Mouse (Mus musculus) urinary bladder, adult 2 months (tissue): ENCODE measurements around the gene Tspan10. TPM values are rescaled to one million over a fixed set of nuclear protein-coding genes. Genes with fewer than 3 reads are reported as not detected.

Experiments used
- DNase-seq: peaks from one replicate; pipeline ENCODE4 v3.0.0; 2022; ENCODE audit warnings: low spot score
- polyA plus RNA-seq: library from polyadenylated mRNA; depleted of rRNA; stranded (reverse); fragments of >200 nt; gene quantifications from 2 replicates; pipeline ENCODE4 v1.2.3, GENCODE M21; 2012; rRNA removed

Gene Tspan10
- polyA plus RNA-seq, 1 experiment, result not detected

DNA sequence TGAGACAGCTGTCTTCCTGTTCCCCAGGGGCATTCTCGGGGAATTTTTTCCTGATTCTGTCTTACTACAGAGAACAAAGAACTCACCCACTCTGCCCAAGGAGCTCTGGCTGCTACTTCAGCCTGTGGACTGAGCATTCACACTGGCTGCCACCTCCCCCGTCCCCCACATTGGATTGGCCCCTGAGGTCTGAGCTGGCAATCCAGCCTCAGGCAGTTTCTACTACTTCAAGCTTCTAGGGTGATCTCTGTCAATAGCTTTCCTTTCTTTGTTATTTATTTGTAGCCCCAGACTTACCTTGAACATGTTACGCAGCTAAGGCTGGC is 50.4 kb downstream of the Tspan10 start:
- no peak for DNase-seq

- DNase-seq, result no peak
Measured at GRCm38 (mm10) chr11:120493351-120493750, 50.9 kb downstream of the Tspan10 start.

GRCm38 (mm10) chr11:120493911-120494310 is 51.5 kb downstream of the Tspan10 start:
- DNase-seq, result no peak

Other genes with a start within 250 kb of the Tspan10 start
- 4.3 and 8.2 TPM in 2 replicates for gene Bahcc1, start 209.7 kb upstream of the Tspan10 start, polyA plus RNA-seq
- gene Actg1, start 94.1 kb upstream of the Tspan10 start, polyA plus RNA-seq, result 1,024 and 1,454 TPM in 2 replicates
- gene Fscn2, start 81.1 kb upstream of the Tspan10 start, polyA plus RNA-seq, result 0.25 TPM in 1 of 2 replicates, not detected in the other
- 21.8 and 22.2 TPM in 2 replicates for gene Faap100, start 63.9 kb upstream of the Tspan10 start, polyA plus RNA-seq
- gene Nploc4, start 4.9 kb upstream of the Tspan10 start, polyA plus RNA-seq, result 40.6 and 41.1 TPM in 2 replicates
- 0.34 and 0.63 TPM in 2 replicates for gene Pde6g, start 10.9 kb downstream of the Tspan10 start, polyA plus RNA-seq
- gene Oxld1, start 15.4 kb downstream of the Tspan10 start, polyA plus RNA-seq, result 19.8 and 26.8 TPM in 2 replicates
- 21.5 and 31.0 TPM in 2 replicates for gene Ccdc137, start 15.5 kb downstream of the Tspan10 start, polyA plus RNA-seq
- gene Arl16, start 25.0 kb downstream of the Tspan10 start, polyA plus RNA-seq, result 23.9 and 24.0 TPM in 2 replicates
- gene Mrpl12, start 42.0 kb downstream of the Tspan10 start, polyA plus RNA-seq, result 62.4 and 72.4 TPM in 2 replicates
- 98.9 and 115 TPM in 2 replicates for gene Slc25a10, start 49.2 kb downstream of the Tspan10 start, polyA plus RNA-seq
- 1.8 and 2.4 TPM in 2 replicates for gene Gcgr, start 88.1 kb downstream of the Tspan10 start, polyA plus RNA-seq
- gene Mcrip1, start 107.1 kb downstream of the Tspan10 start, polyA plus RNA-seq, result 112 and 117 TPM in 2 replicates
- gene Ppp1r27, start 108.5 kb downstream of the Tspan10 start, polyA plus RNA-seq, result not detected in 2 replicates
- 272 and 354 TPM in 2 replicates for gene P4hb, start 130.6 kb downstream of the Tspan10 start, polyA plus RNA-seq
- 399 and 409 TPM in 2 replicates for gene Arhgdia, start 139.0 kb downstream of the Tspan10 start, polyA plus RNA-seq
- gene Alyref, start 155.7 kb downstream of the Tspan10 start, polyA plus RNA-seq, result 56.2 and 57.6 TPM in 2 replicates
- 112 and 116 TPM in 2 replicates for gene Anapc11, start 155.8 kb downstream of the Tspan10 start, polyA plus RNA-seq
- 0.40 and 0.62 TPM in 2 replicates for gene Npb, start 165.8 kb downstream of the Tspan10 start, polyA plus RNA-seq
- 87.2 and 120 TPM in 2 replicates for gene Pcyt2, start 175.3 kb downstream of the Tspan10 start, polyA plus RNA-seq
- 78.6 and 107 TPM in 2 replicates for gene Sirt7, start 182.6 kb downstream of the Tspan10 start, polyA plus RNA-seq
- gene Mafg, start 191.0 kb downstream of the Tspan10 start, polyA plus RNA-seq, result 50.1 and 62.5 TPM in 2 replicates
- 15.5 and 18.5 TPM in 2 replicates for gene Pycr1, start 201.1 kb downstream of the Tspan10 start, polyA plus RNA-seq
- gene Myadml2, start 205.5 kb downstream of the Tspan10 start, polyA plus RNA-seq, result 0.07 and 0.21 TPM in 2 replicates
- 13.0 and 16.6 TPM in 2 replicates for gene Notum, start 218.5 kb downstream of the Tspan10 start, polyA plus RNA-seq
- 50.8 and 52.2 TPM in 2 replicates for gene Aspscr1, start 230.3 kb downstream of the Tspan10 start, polyA plus RNA-seq